In the genomic region with DNA sequence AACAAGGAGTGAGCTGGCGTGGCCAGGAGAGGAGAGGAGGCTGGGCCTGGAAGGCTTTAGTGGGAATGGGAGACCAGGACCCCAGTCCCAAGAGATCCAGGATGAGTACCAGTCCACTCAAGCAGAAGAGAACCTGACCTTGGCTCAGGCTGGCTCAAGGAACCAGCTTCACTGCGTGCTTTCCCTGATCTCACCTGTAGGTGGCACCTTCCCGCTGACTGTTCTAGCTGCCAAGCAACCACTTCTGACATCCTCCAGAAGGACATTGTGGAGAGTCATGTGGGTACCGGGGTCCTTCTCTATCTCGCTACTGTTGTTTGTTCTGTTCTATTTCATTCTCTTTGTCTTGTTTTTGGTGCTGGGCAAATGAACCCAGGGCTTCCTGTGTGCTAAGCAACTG, we compare ENCODE assay signal across 8 mouse cellular contexts.
DNase-seq lines count a peak whose midpoint lies in the region; ATAC-seq and TF ChIP-seq lines count a peak whose summit lies in the region.

No protein-coding gene starts in this region.

- in situ Hi-C loops in Patski (cut with MboI; ENCODE audit: low pct_unique_long_range_greater_than_20kb): loop anchor here (10.0 to 25.0 kb wide), 4 partner anchors 197 to 1286 kb away; no protein-coding TSS in a partner anchor

- H3K9ac ChIP-seq in liver, adult 2 months (ENCODE audit: low read depth, low read length): no peak overlapping the region
- H3K9ac ChIP-seq in liver, embryonic 12.5 days: no peak overlapping the region

- POLR2A ChIA-PET in Patski (lab: Charles Lee): no interaction called here

- no peak overlapping the region for H3K4me2 ChIP-seq in liver, embryonic 12.5 days

- no peak for TF ChIP-seq POLR2A in liver, adult 2 months (IDR thresholded peaks at IDR 0.05; ENCODE audit: extremely low read depth, insufficient read depth, low read length)

- ATAC-seq in liver, embryonic 12.5 days: no peak
- ATAC-seq in Patski: no peak

- CTCF ChIA-PET in Patski (lab: Charles Lee): interaction anchor here (1.0 to 2.4 kb wide), 5 partner anchors 11 to 1337 kb away, joined by 3 to 6 read pairs (median 3); no protein-coding TSS in a partner anchor

- no peaks in the 10 kb centered on the region for H3K9me3 ChIP-seq in liver, embryonic 12.5 days (replicated peaks)

- peak; percentile 4 for DNase-seq in liver, adult 2 months (ENCODE audit: extremely low read depth, low read depth, low spot score)
- no peak for DNase-seq in Patski (ENCODE audit: low read depth, low spot score)
- peak; percentile 74 to 80 for DNase-seq in cerebellum, postnatal 10 days
- peak; percentile 46 for DNase-seq in gastrocnemius, postnatal 10 days
- peak; percentile 18 to 61 for DNase-seq in left cerebral cortex, adult 9 months (ENCODE audit: low spot score in 2 of 2)
- DNase-seq in ovary, postnatal 14 days (ENCODE audit: low spot score): peak; percentile 43
- DNase-seq in T-cell, adult 2 months (ENCODE audit: low spot score): no peak

- WGBS in liver, adult 2 months: 30% methylated on average over 5 of the region's 5 CpGs
- WGBS in liver, embryonic 12.5 days (ENCODE audit: insufficient replicate concordance): 24% methylated on average over 5 of the region's 5 CpGs

- peak; percentile 72 for TF ChIP-seq CTCF in liver, adult 2 months (IDR thresholded peaks at IDR 0.05; ENCODE audit: low read depth, low read length)
- TF ChIP-seq CTCF in Patski (IDR thresholded peaks at IDR 0.05): peak; percentile 81

- H3K4me1 ChIP-seq in liver, adult 2 months (ENCODE audit: control insufficient read depth, insufficient read depth, low read length): no peaks in the 10 kb centered on the region
- no peaks in the 10 kb centered on the region for H3K4me1 ChIP-seq in liver, embryonic 12.5 days

- H3K4me3 ChIP-seq in liver, adult 2 months (ENCODE audit: insufficient read depth, low read depth, low read length): no peak overlapping the region
- no peak overlapping the region for H3K4me3 ChIP-seq in liver, embryonic 12.5 days

- no peaks in the 10 kb centered on the region for H3K27me3 ChIP-seq in liver, adult 2 months (ENCODE audit: control insufficient read depth, insufficient read depth, low read length)
- H3K27me3 ChIP-seq in liver, embryonic 12.5 days (replicated peaks): no peaks in the 10 kb centered on the region
- no peaks in the 10 kb centered on the region for H3K27me3 ChIP-seq in Patski

- no peaks in the 10 kb centered on the region for H3K36me3 ChIP-seq in liver, adult 2 months (ENCODE audit: control insufficient read depth, insufficient read depth, low read length)
- no peaks in the 10 kb centered on the region for H3K36me3 ChIP-seq in liver, embryonic 12.5 days

- no peaks in the 10 kb centered on the region for H3K79me2 ChIP-seq in liver, adult 2 months (ENCODE audit: control insufficient read depth, insufficient read depth, low read length)

- H3K27ac ChIP-seq in liver, adult 2 months (replicated peaks; ENCODE audit: insufficient read depth, low read depth, low read length): no peak overlapping the region
- no peak overlapping the region for H3K27ac ChIP-seq in liver, embryonic 12.5 days

Comparison
In these comparisons a context has a peak if more than half of its experiments do, and no peak if none do; other contexts are left out.
1. DNase-seq: peak in liver, adult 2 months (single experiment), cerebellum, postnatal 10 days (2 of 2), gastrocnemius, postnatal 10 days (single experiment), left cerebral cortex, adult 9 months (2 of 2) and ovary, postnatal 14 days (single experiment); none in Patski (single experiment) and T-cell, adult 2 months (single experiment).